Mouse (Mus musculus): ENCODE results near the gene Gm5142.

Gm5142 gene

DNA sequence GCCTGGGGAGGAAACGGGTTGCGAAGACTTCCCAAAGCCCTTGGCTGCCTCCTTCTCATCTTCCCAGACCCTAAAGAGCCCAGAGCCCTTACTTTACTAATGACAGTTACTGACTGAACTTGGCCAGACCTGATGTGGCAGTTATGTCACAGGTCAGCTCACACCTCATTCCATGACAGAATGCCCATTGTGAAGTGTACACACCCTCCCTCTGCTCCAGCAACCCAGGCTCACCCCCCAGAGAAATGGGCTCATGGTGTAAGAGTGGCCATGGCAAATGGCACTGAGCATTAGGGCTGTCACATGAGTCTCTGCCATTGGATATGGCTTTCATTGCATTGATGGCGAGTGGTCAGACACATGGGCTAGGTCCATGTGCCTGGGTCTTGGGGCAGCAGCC lies at the start of gene Gm5142:
Gene Gm5142 (minus strand): TSS at position 101 of the 400 bp plus-strand sequence.
- DNase-seq, result no peak

- DNase-seq, result no peak
Measured at GRCm38 (mm10) chr14:59226240-59226639, 47.7 kb upstream of the Gm5142 start.

GRCm38 (mm10) chr14:59219241-59219640 lies 40.7 kb upstream of the Gm5142 start:
- no peak for DNase-seq

GRCm38 (mm10) chr14:59209816-59210215 lies 31.3 kb upstream of the Gm5142 start:
- peak; percentile 16 for DNase-seq

DNA sequence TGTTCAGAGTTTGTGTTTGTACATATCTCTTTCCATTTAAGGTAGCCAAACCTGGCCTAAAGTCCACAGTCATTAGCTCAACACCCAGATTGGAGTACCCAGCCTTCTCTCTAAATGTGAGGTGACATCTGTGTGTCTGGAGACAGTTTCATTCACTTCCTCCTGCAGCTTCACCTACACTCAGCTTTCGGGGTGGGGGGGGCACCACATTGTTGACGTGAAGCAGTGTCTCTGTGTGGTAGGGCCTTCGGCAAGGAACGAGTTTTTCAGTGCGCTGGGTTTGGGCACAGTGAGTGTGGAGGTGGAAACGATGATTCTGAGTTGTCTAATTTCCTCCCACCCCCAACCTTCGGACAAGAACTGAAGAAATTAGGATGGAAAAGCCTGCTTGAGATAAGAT lies 30.5 kb upstream of the Gm5142 start:
- no peak for DNase-seq

- no peak for DNase-seq
Measured at GRCm38 (mm10) chr14:59205976-59206583, 27.5 kb upstream of the Gm5142 start.

- DNase-seq, result no peak
Measured at GRCm38 (mm10) chr14:59205461-59205860, 26.9 kb upstream of the Gm5142 start.

- DNase-seq, result no peak
Measured at GRCm38 (mm10) chr14:59201604-59202215, 23.2 kb upstream of the Gm5142 start.

GRCm38 (mm10) chr14:59200711-59201603 lies 22.4 kb upstream of the Gm5142 start, which contains the start of gene Rcbtb1:
Gene Rcbtb1 (plus strand): TSS chr14:59201209.
- peak; percentile 94 for DNase-seq

- no peak for DNase-seq
Measured at GRCm38 (mm10) chr14:59186121-59186520, 7.6 kb upstream of the Gm5142 start.

- no peak for DNase-seq
Measured at GRCm38 (mm10) chr14:59185514-59185913, 7.0 kb upstream of the Gm5142 start.

GRCm38 (mm10) chr14:59182732-59183131 lies 4.2 kb upstream of the Gm5142 start:
- no peak for DNase-seq

DNA sequence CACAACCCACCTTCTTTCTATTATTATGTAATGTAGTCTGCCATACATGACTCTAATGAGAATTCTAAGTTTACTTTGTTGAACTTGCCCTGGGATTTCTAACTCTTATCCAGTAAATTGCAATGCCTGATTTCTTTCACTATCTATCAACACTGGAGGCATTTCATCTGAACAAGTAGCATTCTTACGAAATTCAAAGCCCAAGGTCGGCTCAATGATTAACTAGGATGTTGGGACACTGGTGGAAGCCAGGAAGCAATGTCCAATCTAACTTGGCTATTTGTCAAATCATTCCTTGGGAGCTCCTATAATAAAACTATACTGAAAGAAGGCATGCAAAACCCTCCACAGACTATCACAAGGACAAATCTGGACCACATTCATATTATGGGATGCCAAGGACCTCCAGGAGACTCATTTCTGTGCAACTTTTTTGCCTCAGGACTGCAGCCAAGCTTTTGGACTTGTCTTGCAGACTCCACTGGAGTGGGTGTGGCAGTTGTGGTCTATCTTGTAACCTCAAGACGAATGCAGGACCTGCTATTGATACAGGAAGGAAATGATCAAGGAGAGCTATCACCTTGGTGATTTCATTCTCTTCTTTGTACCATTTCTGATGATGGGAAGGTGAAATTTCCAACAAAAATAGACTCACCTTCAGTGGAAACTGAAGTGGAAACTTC lies 21.4 kb downstream of the Gm5142 start:
- DNase-seq, result no peak

- DNase-seq, result no peak
Measured at GRCm38 (mm10) chr14:59155589-59155988, 23.0 kb downstream of the Gm5142 start.

DNA sequence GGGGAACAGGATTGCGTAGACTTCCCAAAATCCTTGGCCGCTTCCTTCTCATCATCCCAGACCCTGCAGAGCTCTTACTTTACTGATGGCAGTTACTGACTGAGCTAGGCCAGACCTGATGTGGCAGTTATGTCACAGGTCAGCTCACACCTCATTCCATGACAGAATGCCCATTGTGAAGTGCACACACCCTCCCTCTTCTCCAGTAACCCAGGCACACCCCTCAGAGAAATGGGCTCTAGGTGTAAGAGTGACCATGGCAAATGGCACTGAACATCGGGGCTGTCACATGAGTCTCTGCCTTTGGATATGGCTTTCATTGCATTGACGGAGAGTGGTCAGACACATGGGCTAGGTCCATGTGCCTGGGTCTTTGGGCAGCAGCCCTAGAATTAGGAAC lies 35.8 kb downstream of the Gm5142 start, which contains the start of gene 1700129C05Rik:
Gene 1700129C05Rik (minus strand): TSS at position 101 of the 400 bp plus-strand sequence.
- no peak for DNase-seq

GRCm38 (mm10) chr14:59114281-59114680 lies 64.3 kb downstream of the Gm5142 start:
- no peak for DNase-seq

Data from cerebellum, adult 8-10 months (tissue).